Mouse (Mus musculus) lung, embryonic 15.5 days (tissue): ENCODE data around the gene Faah. TPM values are rescaled to one million over a fixed set of nuclear protein-coding genes. Genes with fewer than 3 reads are reported as not detected.

Experiments
- ATAC-seq: fragments of 200-750 bp; cut with Nextera tagmentation; 2 replicates; pipeline ENCODE4 v1.8.0; 2017; ENCODE audit warnings: moderate number of reproducible peaks, borderline replicate concordance; ENCODE audit not compliant: low FRiP score, low TSS enrichment; ENCODE audit errors: extremely low read depth
- H3K27ac ChIP-seq: fragments of 300-500 bp; sonication (generic); 2 replicates; pipeline ENCODE4 v1.5.1; 2015; ENCODE audit warnings: moderate library complexity, mild to moderate bottlenecking, inconsistent platforms
- H3K27me3 ChIP-seq: fragments of 300-500 bp; sonication (generic); 2 replicates; pipeline ENCODE4 v1.6.1; 2015; ENCODE audit warnings: inconsistent platforms
- H3K36me3 ChIP-seq: fragments of 300-500 bp; sonication (generic); 2 replicates; pipeline ENCODE4 v1.6.1; 2015; ENCODE audit warnings: inconsistent platforms
- H3K4me1 ChIP-seq: fragments of 300-500 bp; sonication (generic); 2 replicates; pipeline ENCODE4 v1.6.1; 2015; ENCODE audit warnings: inconsistent platforms
- H3K4me2 ChIP-seq: fragments of 300-500 bp; sonication (generic); 2 replicates; pipeline ENCODE4 v1.6.1; 2015; ENCODE audit warnings: inconsistent platforms, mild to moderate bottlenecking, moderate library complexity
- H3K4me3 ChIP-seq: fragments of 300-500 bp; sonication (generic); 2 replicates; pipeline ENCODE4 v1.5.1; 2015; ENCODE audit warnings: mild to moderate bottlenecking, inconsistent platforms
- H3K9ac ChIP-seq: fragments of 300-500 bp; sonication (generic); 2 replicates; pipeline ENCODE4 v1.6.1; 2015; ENCODE audit warnings: inconsistent platforms
- H3K9me3 ChIP-seq: fragments of 300-500 bp; sonication (generic); 2 replicates; pipeline ENCODE4 v1.6.1; 2016; ENCODE audit warnings: inconsistent platforms
- WGBS: fragments of 180-500 bp; shearing (Covaris S2); methylation state at CpG from one replicate; pipeline ENCODE4 v1.1.7; 2015; 5-methylcytosine and 5-hydroxymethylcytosine counted together
- polyA plus RNA-seq: library from polyadenylated mRNA; unstranded; fragments of >200 nt; fragmentation: Nextera tagmentation; extraction: Ambion mirVana; gene quantifications from 2 replicates; pipeline ENCODE4 v1.2.1, GENCODE M21; 2015

Faah gene
- polyA plus RNA-seq, 1 experiment from 2014 or later: 10.2 TPM

DNA sequence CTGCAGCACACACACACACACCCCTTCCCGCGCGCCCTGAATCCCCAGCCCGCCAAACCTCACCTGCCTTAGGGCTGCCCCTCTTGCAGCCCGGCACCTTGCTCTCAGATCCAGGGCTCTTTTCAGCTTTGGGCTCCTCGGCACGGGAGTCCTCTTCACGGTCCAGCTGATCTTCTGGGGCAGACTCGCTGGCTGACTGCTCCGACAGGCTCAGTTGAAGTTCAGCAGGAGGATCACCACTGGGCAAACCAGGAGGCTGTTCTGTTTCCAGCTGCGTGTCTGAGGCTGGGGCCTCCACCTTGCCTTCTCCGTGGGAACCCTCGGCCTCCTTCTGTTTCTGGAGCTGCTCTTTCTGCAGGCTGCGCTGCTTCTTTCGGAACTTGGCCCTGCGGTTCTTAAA lies 97.8 kb downstream of the Faah start:
- Histone ChIP-seq H3K9me3 (no peaks in the 10 kb centered on the region), H3K4me2 (no peak overlapping the region), H3K4me1 (no peaks in the 10 kb centered on the region), H3K27ac (no peak overlapping the region), H3K27me3 (peaks cover 12% of the 10 kb centered on the region), H3K4me3 (no peak overlapping the region), H3K36me3 (no peaks in the 10 kb centered on the region), H3K9ac (no peak overlapping the region)
- 70% methylated on average over 16 of the region's 16 CpGs for whole genome bisulfite sequencing
- no peak for ATAC-seq

Other genes starting within 250 kb of the Faah start
- gene Tex38, start 236.9 kb downstream of the Faah start, polyA plus RNA-seq: 0.20 and 0.32 TPM in 2 replicates
- 50.7 and 52.0 TPM in 2 replicates for gene Atpaf1, start 233.1 kb downstream of the Faah start, polyA plus RNA-seq
- gene Mob3c, start 189.8 kb downstream of the Faah start, polyA plus RNA-seq: 11.7 and 13.5 TPM in 2 replicates
- gene Mknk1, start 178.7 kb downstream of the Faah start, polyA plus RNA-seq: 23.9 and 28.3 TPM in 2 replicates
- gene Kncn, start 133.5 kb downstream of the Faah start, polyA plus RNA-seq: not detected in 2 replicates
- not detected in 2 replicates for gene 6430628N08Rik, start 127.3 kb downstream of the Faah start, polyA plus RNA-seq
- gene Dmbx1, start 78.0 kb downstream of the Faah start, polyA plus RNA-seq: 0.05 TPM in 1 of 2 replicates, not detected in the other
- gene Nsun4, start 36.0 kb upstream of the Faah start, polyA plus RNA-seq: 24.6 and 24.8 TPM in 2 replicates
- gene Uqcrh, start 57.1 kb upstream of the Faah start, polyA plus RNA-seq: 469 and 488 TPM in 2 replicates
- gene Lrrc41, start 57.3 kb upstream of the Faah start, polyA plus RNA-seq: 70.9 and 71.5 TPM in 2 replicates
- 34.5 and 34.7 TPM in 2 replicates for gene Rad54l, start 105.8 kb upstream of the Faah start, polyA plus RNA-seq
- gene Pomgnt1, start 105.9 kb upstream of the Faah start, polyA plus RNA-seq: 59.2 and 66.1 TPM in 2 replicates
- gene Lurap1, start 133.4 kb upstream of the Faah start, polyA plus RNA-seq: 2.8 and 3.3 TPM in 2 replicates
- gene Tspan1, start 149.7 kb upstream of the Faah start, polyA plus RNA-seq: 10.6 and 13.3 TPM in 2 replicates
- not detected in 2 replicates for gene 1700042G07Rik, start 155.4 kb upstream of the Faah start, polyA plus RNA-seq
- not detected in 2 replicates for gene Gm49337, start 155.5 kb upstream of the Faah start, polyA plus RNA-seq
- gene Pik3r3, start 203.7 kb upstream of the Faah start, polyA plus RNA-seq: 24.5 and 24.6 TPM in 2 replicates